Mouse (Mus musculus) frontal cortex, adult (tissue): Measurements from ENCODE around the gene Tent4b.
A peak's percentile ranks its signal among the peaks of the same experiment; 100 is the strongest.
"Not testable (repeated sequence)": the region's sequence is repeated elsewhere in the genome, so short reads cannot be mapped to it uniquely, and the experiment has no call there.

Source experiments
- ATAC-seq: cut with Nextera tagmentation; 2 replicates; pipeline ENCODE4 v1.9.2; 2017; ENCODE audit warnings: mild to moderate bottlenecking, moderate library complexity, mixed read lengths; ENCODE audit not compliant: low TSS enrichment

Gene Tent4b

GRCm38 (mm10) chr8:88198945-88199571 lies at the start of gene Tent4b:
TSS of gene Tent4b (plus strand) at chr8:88199213.
- peak; percentile 87 for ATAC-seq

GRCm38 (mm10) chr8:88150910-88151371 lies 48.1 kb upstream of the Tent4b start:
- ATAC-seq, result peak; percentile 89

GRCm38 (mm10) chr8:88160237-88160995 lies 38.6 kb upstream of the Tent4b start:
- ATAC-seq, result peak; percentile 82

- ATAC-seq, result peak; percentile 44; the same call in 1 of the 2 replicates
Observed at GRCm38 (mm10) chr8:88161439-88161838, 37.6 kb upstream of the Tent4b start.

GRCm38 (mm10) chr8:88175264-88175663 lies 23.7 kb upstream of the Tent4b start:
- no peak for ATAC-seq

GRCm38 (mm10) chr8:88177291-88177690 lies 21.7 kb upstream of the Tent4b start:
- peak; percentile 76 for ATAC-seq

GRCm38 (mm10) chr8:88183121-88183520 lies 15.9 kb upstream of the Tent4b start:
- ATAC-seq, result no peak

GRCm38 (mm10) chr8:88184914-88185313 lies 14.1 kb upstream of the Tent4b start:
- no peak for ATAC-seq

GRCm38 (mm10) chr8:88185716-88186115 lies 13.3 kb upstream of the Tent4b start:
- no peak for ATAC-seq

GRCm38 (mm10) chr8:88197328-88197727 lies 1.7 kb upstream of the Tent4b start:
- no peak for ATAC-seq

- ATAC-seq, result no peak
Observed at GRCm38 (mm10) chr8:88198551-88198944, 465 bp upstream of the Tent4b start.

- peak; percentile 35 for ATAC-seq
Observed at GRCm38 (mm10) chr8:88199700-88200601, 938 bp downstream of the Tent4b start.

GRCm38 (mm10) chr8:88200724-88201495 lies 1.9 kb downstream of the Tent4b start:
- ATAC-seq, result no peak

GRCm38 (mm10) chr8:88201641-88202040 lies 2.6 kb downstream of the Tent4b start:
- no peak for ATAC-seq

- ATAC-seq, result no peak
Observed at GRCm38 (mm10) chr8:88206016-88206415, 7.0 kb downstream of the Tent4b start.

GRCm38 (mm10) chr8:88207121-88207821 lies 8.3 kb downstream of the Tent4b start:
- ATAC-seq, result no peak

- not testable (repeated sequence) for ATAC-seq
Observed at GRCm38 (mm10) chr8:88209930-88210827, 11.2 kb downstream of the Tent4b start.

- ATAC-seq, result no peak
Observed at GRCm38 (mm10) chr8:88221353-88221752, 22.3 kb downstream of the Tent4b start.

GRCm38 (mm10) chr8:88225358-88225757 lies 26.3 kb downstream of the Tent4b start:
- ATAC-seq, result 0 out of 2 replicates have a peak, but pooled peaks have one; percentile 29

GRCm38 (mm10) chr8:88227851-88228250 lies 28.8 kb downstream of the Tent4b start:
- ATAC-seq, result no peak
